In genomic region chr13:58899337-58899736, GRCm38 (mm10) we compare ENCODE assay signal across 33 mouse cellular contexts.
"Had no signal": no experiment of that assay in that cellular context is flagged by ENCODE, and none has a peak within 500 bp of the region (broad histone marks: within the 10 kb centered on the region; RNA-seq: fewer than 3 reads in every experiment).

No protein-coding gene starts in this region.

- H3K4me3 ChIP-seq: heart, embryonic 13.5 days; heart, embryonic 15.5 days; hindbrain, embryonic 10.5 days; hindbrain, embryonic 12.5 days; hindbrain, embryonic 13.5 days; hindbrain, embryonic 15.5 days; intestine, embryonic 15.5 days; kidney, embryonic 15.5 days; layer of hippocampus, adult 2 months; left cerebral cortex, adult 2 months had no signal

- H3K27me3 ChIP-seq: heart, embryonic 13.5 days; heart, embryonic 15.5 days; hindbrain, embryonic 12.5 days; hindbrain, embryonic 13.5 days; hindbrain, embryonic 15.5 days; intestine, embryonic 15.5 days; kidney, embryonic 15.5 days had no signal

- DNase-seq: heart, postnatal 10 days; heart, postnatal 14 days; heart, postnatal 36 days; heart, postnatal 4 days; kidney, adult 11 months; kidney, adult 18-20 months; kidney, adult 2 months; kidney, adult 8-10 months; kidney, adult 9 months; kidney, postnatal 10 days; kidney, postnatal 14 days; kidney, postnatal 25 days; kidney, postnatal 36 days; kidney, postnatal 4 days; layer of hippocampus, adult 9-11 months; layer of hippocampus, postnatal 36 days had no signal

- ATAC-seq: hindbrain, embryonic 16.5 days; hindbrain, postnatal 0 days; inflammation-experienced regulatory T-cells, adult 6 months; intestine, embryonic 15.5 days; intestine, embryonic 16.5 days; intestine, postnatal 0 days had no signal

- H3K4me1 ChIP-seq: heart, embryonic 13.5 days; heart, embryonic 15.5 days; intestine, embryonic 15.5 days; kidney, embryonic 15.5 days had no signal

- H3K27ac ChIP-seq: heart, embryonic 13.5 days; heart, embryonic 15.5 days; hindbrain, embryonic 10.5 days; hindbrain, embryonic 12.5 days; hindbrain, embryonic 13.5 days; hindbrain, embryonic 14.5 days; hindbrain, embryonic 15.5 days; hindbrain, postnatal 0 days; intestine, embryonic 15.5 days; kidney, embryonic 15.5 days; kidney, postnatal 0 days; layer of hippocampus, adult 2 months; left cerebral cortex, adult 2 months had no signal
